13 mouse cellular contexts compared by ENCODE assay signal in genomic region chr1:21080362-21080761, GRCm38 (mm10). TPM values are rescaled to one million over a fixed set of nuclear protein-coding genes. Genes with fewer than 3 reads are reported as not detected.
A peak's percentile ranks its signal among the peaks of the same experiment; 100 is the strongest.
DNase-seq lines count a peak whose midpoint lies in the region; ATAC-seq and TF ChIP-seq lines count a peak whose summit lies in the region.
"Had no signal": no experiment of that assay in that cellular context is flagged by ENCODE, and none has a peak within 500 bp of the region (broad histone marks: within the 10 kb centered on the region; RNA-seq: fewer than 3 reads in every experiment).

No protein-coding gene starts in this region.

- H3K4me3 ChIP-seq in hindbrain, embryonic 10.5 days: no peak overlapping the region
- H3K4me3 ChIP-seq in hindbrain, embryonic 14.5 days (replicated peaks; ENCODE audit: low read length): no peak overlapping the region
- no peak overlapping the region for H3K4me3 ChIP-seq in midbrain, postnatal 0 days (ENCODE audit: low read depth, low read length)
- no peak overlapping the region for H3K4me3 ChIP-seq in midbrain, embryonic 14.5 days (replicated peaks; ENCODE audit: low read depth, low read length)
- H3K4me3 ChIP-seq in stomach, postnatal 0 days (ENCODE audit: low read depth, low read length): no peak overlapping the region

- H3K36me3 ChIP-seq in hindbrain, embryonic 10.5 days: no peaks in the 10 kb centered on the region
- H3K36me3 ChIP-seq in hindbrain, embryonic 14.5 days (replicated peaks; ENCODE audit: control insufficient read depth, insufficient read depth): no peaks in the 10 kb centered on the region
- no peaks in the 10 kb centered on the region for H3K36me3 ChIP-seq in midbrain, postnatal 0 days (ENCODE audit: insufficient read depth, low read length)
- no peaks in the 10 kb centered on the region for H3K36me3 ChIP-seq in midbrain, embryonic 14.5 days (ENCODE audit: control insufficient read depth, insufficient read depth, low read length)
- no peaks in the 10 kb centered on the region for H3K36me3 ChIP-seq in stomach, postnatal 0 days (ENCODE audit: control insufficient read depth, insufficient read depth, low read length)

- H3K27me3 ChIP-seq in hindbrain, embryonic 10.5 days (ENCODE audit: insufficient read depth, poor library complexity, severe bottlenecking): no peaks in the 10 kb centered on the region
- H3K27me3 ChIP-seq in hindbrain, embryonic 14.5 days (ENCODE audit: control insufficient read depth, insufficient read depth, low read length): no peaks in the 10 kb centered on the region
- H3K27me3 ChIP-seq in midbrain, postnatal 0 days (ENCODE audit: insufficient read depth, low read length): peaks cover 5% of the 10 kb centered on the region; the same call in 1 of the 2 replicates
- H3K27me3 ChIP-seq in midbrain, embryonic 14.5 days (ENCODE audit: control insufficient read depth, insufficient read depth, low read length): no peaks in the 10 kb centered on the region
- no peaks in the 10 kb centered on the region for H3K27me3 ChIP-seq in stomach, postnatal 0 days (ENCODE audit: control insufficient read depth, insufficient read depth, low read length)

- peak; percentile 39 for TF ChIP-seq CTCF in midbrain, postnatal 0 days (IDR thresholded peaks at IDR 0.05)
- peak; percentile 54 for TF ChIP-seq CTCF in stomach, postnatal 0 days (IDR thresholded peaks at IDR 0.05; ENCODE audit: low read depth)

- H3K4me1 ChIP-seq in hindbrain, embryonic 10.5 days (replicated peaks): peaks cover 40% of the 10 kb centered on the region
- 0 out of 2 replicates have a peak, but pooled peaks cover 2% of the 10 kb centered on the region for H3K4me1 ChIP-seq in hindbrain, embryonic 14.5 days (replicated peaks; ENCODE audit: control insufficient read depth, insufficient read depth, low read length)
- peaks cover 4% of the 10 kb centered on the region; the same call in 1 of the 2 replicates for H3K4me1 ChIP-seq in midbrain, postnatal 0 days (ENCODE audit: insufficient read depth, low read length)
- H3K4me1 ChIP-seq in midbrain, embryonic 14.5 days (ENCODE audit: control insufficient read depth, insufficient read depth, low read length): peaks cover 5% of the 10 kb centered on the region
- no peaks in the 10 kb centered on the region; the same call in 1 of the 2 replicates for H3K4me1 ChIP-seq in stomach, postnatal 0 days (replicated peaks; ENCODE audit: control insufficient read depth, insufficient read depth)

- no peaks in the 10 kb centered on the region for H3K9me3 ChIP-seq in hindbrain, embryonic 10.5 days
- no peaks in the 10 kb centered on the region for H3K9me3 ChIP-seq in hindbrain, embryonic 14.5 days (ENCODE audit: control insufficient read depth, low read length)
- no peaks in the 10 kb centered on the region for H3K9me3 ChIP-seq in midbrain, postnatal 0 days (ENCODE audit: low read length)
- no peaks in the 10 kb centered on the region for H3K9me3 ChIP-seq in midbrain, embryonic 14.5 days (ENCODE audit: control insufficient read depth, low read length)
- H3K9me3 ChIP-seq in stomach, postnatal 0 days (ENCODE audit: control insufficient read depth, low read length): no peaks in the 10 kb centered on the region

- no peak overlapping the region for H3K4me2 ChIP-seq in hindbrain, embryonic 14.5 days (replicated peaks)
- no peak overlapping the region for H3K4me2 ChIP-seq in midbrain, postnatal 0 days (ENCODE audit: low read depth, low read length, poor library complexity, severe bottlenecking)
- H3K4me2 ChIP-seq in midbrain, embryonic 14.5 days (ENCODE audit: low read length): no peak overlapping the region
- no peak overlapping the region for H3K4me2 ChIP-seq in stomach, postnatal 0 days (replicated peaks; ENCODE audit: low read depth)

- 90% methylated on average over 12 of the region's 12 CpGs for WGBS in hindbrain, embryonic 10.5 days
- 91% methylated on average over 12 of the region's 12 CpGs for WGBS in hindbrain, embryonic 14.5 days
- 91% methylated on average over 12 of the region's 12 CpGs for WGBS in midbrain, postnatal 0 days
- 90% methylated on average over 12 of the region's 12 CpGs for WGBS in midbrain, embryonic 14.5 days
- 86% methylated on average over 12 of the region's 12 CpGs for WGBS in stomach, postnatal 0 days

- no peak overlapping the region for H3K27ac ChIP-seq in hindbrain, embryonic 10.5 days
- H3K27ac ChIP-seq in hindbrain, embryonic 14.5 days: no peak overlapping the region
- H3K27ac ChIP-seq in midbrain, postnatal 0 days (ENCODE audit: low read depth, low read length): no peak overlapping the region
- H3K27ac ChIP-seq in midbrain, embryonic 14.5 days (replicated peaks; ENCODE audit: low read depth, low read length): no peak overlapping the region
- H3K27ac ChIP-seq in stomach, postnatal 0 days (replicated peaks): no peak overlapping the region

- no peak for TF ChIP-seq EP300 in stomach, postnatal 0 days (optimal IDR thresholded peaks at IDR 0.05)

- DNase-seq in hindbrain, embryonic 10.5 days (ENCODE audit: low spot score): peak; percentile 18
- DNase-seq in hindbrain, embryonic 14.5 days (ENCODE audit: low spot score): no peak
- no peak for DNase-seq in midbrain, postnatal 0 days (ENCODE audit: low spot score)
- DNase-seq in midbrain, embryonic 14.5 days: no peak
- peak; percentile 50 for DNase-seq in stomach, postnatal 0 days (ENCODE audit: low spot score)
- no peak for DNase-seq in spleen, adult 18-20 months
- no peak for DNase-seq in ovary, postnatal 14 days (ENCODE audit: low spot score)
- DNase-seq: gastrocnemius, postnatal 14 days; heart, postnatal 10 days; kidney, postnatal 14 days; lung, postnatal 4 days had no signal

- no peak overlapping the region for H3K9ac ChIP-seq in hindbrain, embryonic 14.5 days
- H3K9ac ChIP-seq in midbrain, postnatal 0 days (replicated peaks; ENCODE audit: low read length, poor library complexity, severe bottlenecking): no peak overlapping the region
- no peak overlapping the region for H3K9ac ChIP-seq in midbrain, embryonic 14.5 days (replicated peaks; ENCODE audit: low read length)
- H3K9ac ChIP-seq in stomach, postnatal 0 days (ENCODE audit: low read length): no peak overlapping the region

- ATAC-seq in hindbrain, embryonic 14.5 days (ENCODE audit: low FRiP score): no peak
- ATAC-seq in midbrain, postnatal 0 days (ENCODE audit: low FRiP score): no peak
- no peak for ATAC-seq in midbrain, embryonic 14.5 days (ENCODE audit: low FRiP score, low TSS enrichment)
- ATAC-seq in common myeloid progenitor, adult 5-6 weeks (replicated peaks; ENCODE audit: low read depth, poor library complexity, severe bottlenecking): 0 out of 2 replicates have a peak, but pooled peaks have one; percentile 15
- no peak for ATAC-seq in stomach, postnatal 0 days (ENCODE audit: low FRiP score, low TSS enrichment)

RNA-seq across cellular contexts. Expression of gene Tram2, which starts 1.3 kb away (rescaled TPM):
- 5.0 and 6.3 TPM in 2 replicates for polyA plus RNA-seq in hindbrain, embryonic 10.5 days (2016; fragmentation: Nextera tagmentation; extraction: Ambion mirVana)
- 2.6 and 2.8 TPM in 2 replicates for polyA plus RNA-seq in hindbrain, embryonic 14.5 days (2014; fragmentation: Nextera tagmentation; extraction: Ambion mirVana)
- 2.1 and 2.5 TPM in 2 replicates for total RNA-seq in midbrain, postnatal 0 days (2014; rRNA removed)
- 1.4 and 1.5 TPM in 2 replicates for polyA plus RNA-seq in midbrain, postnatal 0 days (2015; fragmentation: Nextera tagmentation; extraction: Ambion mirVana)
- polyA plus RNA-seq in midbrain, embryonic 14.5 days (2014; fragmentation: Nextera tagmentation; extraction: Ambion mirVana): 1.8 and 2.7 TPM in 2 replicates
- total RNA-seq in common myeloid progenitor, adult 5-6 weeks (2017): 2.3 and 4.5 TPM in 2 replicates
- 2.6 and 3.6 TPM in 2 replicates for polyA plus RNA-seq in stomach, postnatal 0 days (2015; fragmentation: Nextera tagmentation; extraction: Ambion mirVana)
- polyA plus RNA-seq: erythroblast, embryonic 14.5 days had no signal

Comparison
In these comparisons a context has a peak if more than half of its experiments do, and no peak if none do; other contexts are left out.
1. DNase-seq: peak in hindbrain, embryonic 10.5 days (single experiment) and stomach, postnatal 0 days (single experiment); none in hindbrain, embryonic 14.5 days (single experiment), midbrain, postnatal 0 days (single experiment), midbrain, embryonic 14.5 days (single experiment), spleen, adult 18-20 months (0 of 2) and ovary, postnatal 14 days (single experiment).